Mouse (Mus musculus) neural tube, embryonic 13.5 days (tissue): ENCODE results near the gene Rbm20. TPM values are rescaled to one million over a fixed set of nuclear protein-coding genes. Genes with fewer than 3 reads are reported as not detected.

Source experiments
- ATAC-seq: fragments of 200-750 bp; cut with Nextera tagmentation; 2 replicates; pipeline ENCODE4 v1.8.0; 2017; ENCODE audit warnings: low read depth, mild to moderate bottlenecking, moderate TSS enrichment, moderate library complexity
- H3K27ac ChIP-seq: fragments of 300-500 bp; sonication (generic); replicated peaks from 2 replicates; pipeline ENCODE4 v1.5.1; 2015; ENCODE audit warnings: moderate library complexity, mild to moderate bottlenecking, inconsistent platforms
- H3K27me3 ChIP-seq: fragments of 300-500 bp; sonication (generic); 2 replicates; pipeline ENCODE4 v1.6.1; 2015; ENCODE audit warnings: mild to moderate bottlenecking, inconsistent platforms
- H3K36me3 ChIP-seq: fragments of 300-500 bp; sonication (generic); 2 replicates; pipeline ENCODE4 v1.6.1; 2015; ENCODE audit warnings: mild to moderate bottlenecking, inconsistent platforms
- H3K4me1 ChIP-seq: fragments of 300-500 bp; sonication (generic); replicated peaks from 2 replicates; pipeline ENCODE4 v1.6.1; 2015; ENCODE audit warnings: inconsistent platforms
- H3K4me2 ChIP-seq: fragments of 300-500 bp; sonication (generic); 2 replicates; pipeline ENCODE4 v1.6.1; 2015; ENCODE audit warnings: inconsistent platforms, mild to moderate bottlenecking, moderate library complexity
- H3K4me3 ChIP-seq: fragments of 300-500 bp; sonication (generic); 2 replicates; pipeline ENCODE4 v1.5.1; 2015; ENCODE audit warnings: mild to moderate bottlenecking, inconsistent platforms
- H3K9ac ChIP-seq: fragments of 300-500 bp; sonication (generic); 2 replicates; pipeline ENCODE4 v1.6.1; 2015; ENCODE audit warnings: moderate library complexity, mild to moderate bottlenecking, inconsistent platforms
- H3K9me3 ChIP-seq: fragments of 300-500 bp; sonication (generic); 2 replicates; pipeline ENCODE4 v1.6.1; 2016; ENCODE audit warnings: inconsistent platforms
- whole genome bisulfite sequencing: fragments of 180-500 bp; shearing (Covaris S2); methylation state at CpG from one replicate; pipeline ENCODE4 v1.1.7; 2015; 5-methylcytosine and 5-hydroxymethylcytosine counted together
- polyA plus RNA-seq: library from polyadenylated mRNA; unstranded; fragments of >200 nt; fragmentation: Nextera tagmentation; extraction: Ambion mirVana; gene quantifications from 2 replicates; pipeline ENCODE4 v1.2.1, GENCODE M21; 2015

The Rbm20 gene
- polyA plus RNA-seq, 1 experiment from 2014 or later = 0.47 TPM

DNA sequence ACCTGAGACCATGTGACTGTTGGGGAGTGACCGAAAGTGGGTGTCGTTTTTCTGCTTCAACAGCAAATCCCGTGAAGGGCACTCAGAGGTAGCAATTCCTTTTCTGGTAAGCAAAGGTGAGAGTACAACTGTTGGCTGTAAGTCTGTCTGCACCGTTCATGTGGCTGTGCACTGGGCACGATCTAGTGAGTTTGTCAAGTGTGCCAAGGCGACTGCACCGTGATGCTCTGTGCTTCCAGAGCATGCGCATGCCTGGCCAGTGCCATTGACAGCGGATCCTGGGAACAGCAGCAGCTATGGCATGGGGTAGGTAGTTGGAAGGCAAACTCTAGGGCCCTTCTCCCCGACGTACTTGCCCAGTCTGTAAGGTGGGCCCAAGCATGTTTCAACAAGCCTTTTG lies 49.6 kb downstream of the Rbm20 start:
- no peaks in the 10 kb centered on the region for H3K36me3 ChIP-seq
- H3K4me3 ChIP-seq = no peak overlapping the region
- H3K9me3 ChIP-seq = no peaks in the 10 kb centered on the region
- H3K27ac ChIP-seq = no peak overlapping the region
- no peak for ATAC-seq
- H3K4me2 ChIP-seq = no peak overlapping the region
- H3K27me3 ChIP-seq = no peaks in the 10 kb centered on the region
- WGBS = 79% methylated on average over 11 of the region's 11 CpGs
- H3K9ac ChIP-seq = no peak overlapping the region
- H3K4me1 ChIP-seq = peaks cover 6% of the 10 kb centered on the region; the same call in 1 of the 2 replicates

DNA sequence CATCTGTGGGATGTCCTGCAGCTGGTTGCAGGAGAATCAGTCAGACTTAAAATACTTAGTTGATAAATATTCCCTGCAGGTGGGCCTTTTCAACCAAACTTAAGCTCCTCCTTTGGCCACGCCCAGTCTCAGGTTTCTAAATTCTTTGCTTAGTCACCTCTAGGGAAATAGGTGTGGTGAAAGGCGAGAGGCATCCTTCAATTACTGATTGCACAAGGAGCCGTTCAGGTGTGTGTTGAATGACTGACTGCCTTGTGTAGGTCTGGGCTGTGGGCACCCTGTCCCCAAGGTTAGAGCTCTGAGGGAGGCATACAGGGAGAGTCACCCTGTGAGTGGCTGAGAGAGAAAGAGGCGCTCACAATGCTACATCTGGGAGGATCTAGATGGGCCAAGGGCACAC lies 50.2 kb downstream of the Rbm20 start:
- Histone ChIP-seq H3K4me3 (no peak overlapping the region), H3K27me3 (no peaks in the 10 kb centered on the region), H3K27ac (no peak overlapping the region), H3K4me2 (no peak overlapping the region), H3K9me3 (no peaks in the 10 kb centered on the region), H3K9ac (no peak overlapping the region), H3K36me3 (no peaks in the 10 kb centered on the region), H3K4me1 (peaks cover 10% of the 10 kb centered on the region; the same call in 1 of the 2 replicates)
- 72% methylated on average over 4 of the region's 4 CpGs for WGBS
- ATAC-seq = no peak

DNA sequence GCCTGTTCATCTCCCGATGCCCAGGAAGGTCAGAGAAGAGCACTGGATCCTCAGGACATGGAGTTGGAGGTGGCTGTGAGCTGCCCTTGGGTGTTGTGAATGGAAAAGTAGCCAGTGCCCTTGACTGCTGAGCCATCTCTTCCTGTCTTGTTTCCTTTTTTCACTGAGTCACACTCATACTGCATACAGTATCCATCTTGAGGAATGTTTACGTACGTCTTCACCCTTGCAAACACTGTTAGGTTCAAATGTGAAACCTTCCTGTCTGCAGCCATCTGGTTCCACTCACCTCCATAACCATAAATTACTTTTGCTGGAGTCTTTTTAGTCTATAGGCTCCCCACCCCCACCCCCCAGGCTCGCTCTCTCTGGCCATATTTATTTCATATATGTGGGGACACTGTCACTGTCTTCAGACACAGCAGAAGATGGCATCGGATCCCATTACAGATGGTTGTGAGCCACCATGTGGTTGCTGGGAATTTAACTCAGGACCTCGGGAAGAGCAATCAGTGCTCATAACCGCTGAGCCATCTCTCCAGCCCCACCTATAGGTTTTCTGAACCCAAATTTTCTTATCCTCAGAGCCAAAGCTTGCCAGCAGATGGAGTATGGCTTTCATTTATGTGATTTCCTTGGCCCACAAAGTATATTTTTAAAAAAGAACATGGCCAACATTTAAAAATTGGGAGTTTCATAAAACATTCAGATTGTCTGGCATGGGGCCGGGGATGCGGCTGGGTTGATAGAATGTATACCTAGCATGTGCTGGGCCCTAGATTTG lies 51.0 kb downstream of the Rbm20 start:
- Histone ChIP-seq H3K27ac (no peak overlapping the region), H3K4me3 (no peak overlapping the region), H3K9me3 (no peaks in the 10 kb centered on the region), H3K9ac (no peak overlapping the region), H3K36me3 (no peaks in the 10 kb centered on the region), H3K4me2 (no peak overlapping the region), H3K27me3 (no peaks in the 10 kb centered on the region), H3K4me1 (peaks cover 10% of the 10 kb centered on the region; the same call in 1 of the 2 replicates)
- no peak for ATAC-seq
- WGBS = 76% methylated on average over 9 of the region's 9 CpGs

DNA sequence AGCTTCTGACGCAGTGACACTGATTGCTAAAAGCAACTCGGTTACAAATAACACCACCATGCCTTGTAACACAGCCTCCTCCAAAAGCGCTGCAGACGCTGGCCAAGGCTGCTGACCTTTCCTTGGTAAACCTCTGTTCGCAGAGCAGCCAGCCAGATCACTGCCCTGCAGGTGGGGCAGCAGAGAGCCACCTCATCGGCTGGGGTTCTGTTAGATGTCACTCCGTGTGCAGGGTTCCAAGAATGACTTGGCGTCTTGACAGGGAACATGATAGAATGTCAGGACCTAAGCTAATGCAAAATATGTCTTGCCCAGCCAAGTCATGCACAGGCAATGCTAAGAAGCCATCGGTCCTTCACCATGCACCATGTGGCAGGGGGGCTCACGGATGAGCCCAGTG lies 52.8 kb downstream of the Rbm20 start:
- Histone ChIP-seq H3K36me3 (no peaks in the 10 kb centered on the region), H3K4me3 (no peak overlapping the region), H3K9me3 (no peaks in the 10 kb centered on the region), H3K4me1 (peaks cover 10% of the 10 kb centered on the region; the same call in 1 of the 2 replicates), H3K27ac (no peak overlapping the region), H3K4me2 (no peak overlapping the region), H3K27me3 (no peaks in the 10 kb centered on the region), H3K9ac (no peak overlapping the region)
- ATAC-seq = no peak
- WGBS = 79% methylated on average over 10 of the region's 10 CpGs

DNA sequence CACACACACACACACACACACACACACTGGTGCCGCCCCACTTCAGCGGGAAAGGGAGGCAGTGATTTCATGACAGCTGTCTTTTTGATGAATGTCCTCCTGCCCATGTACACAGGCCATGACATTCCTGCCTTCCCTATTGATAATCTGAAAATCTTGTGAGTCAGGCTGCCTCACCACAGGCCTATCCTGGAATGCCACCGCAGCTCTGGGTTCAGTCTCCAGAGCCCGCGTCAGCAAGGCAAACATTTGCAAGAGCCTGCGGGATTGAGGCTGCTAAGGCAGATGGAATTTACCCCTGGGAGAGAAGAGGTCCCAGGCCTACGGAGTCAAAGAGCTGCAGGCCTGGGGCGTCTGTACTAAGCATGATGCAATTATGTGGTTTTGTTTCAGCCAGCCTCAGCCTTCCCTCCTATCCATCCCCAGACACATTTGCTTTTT lies 54.7 kb downstream of the Rbm20 start:
- Histone ChIP-seq H3K4me2 (no peak overlapping the region), H3K9ac (no peak overlapping the region), H3K4me3 (no peak overlapping the region), H3K4me1 (peaks cover 6% of the 10 kb centered on the region; the same call in 1 of the 2 replicates), H3K27ac (no peak overlapping the region), H3K9me3 (no peaks in the 10 kb centered on the region), H3K27me3 (no peaks in the 10 kb centered on the region), H3K36me3 (no peaks in the 10 kb centered on the region)
- no peak for ATAC-seq
- WGBS = 59% methylated on average over 8 of the region's 8 CpGs

DNA sequence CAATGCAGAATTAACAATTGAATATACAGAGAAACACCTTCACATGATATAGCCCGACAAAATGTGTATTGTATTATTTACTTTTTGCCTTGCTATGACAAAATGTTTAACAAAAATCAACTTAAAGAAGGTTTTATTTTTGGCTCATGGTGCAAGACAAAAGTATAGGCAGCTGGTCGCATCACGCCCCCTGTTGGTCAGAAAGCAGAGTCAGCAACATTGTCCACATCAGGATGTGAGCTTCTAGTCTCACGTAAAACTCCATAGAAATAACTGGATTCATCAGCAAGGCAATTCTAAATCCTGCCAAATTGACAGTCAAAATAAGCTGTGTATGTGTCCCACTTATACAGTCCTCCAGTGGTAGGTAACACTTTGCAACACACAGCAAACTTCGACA lies 57.7 kb downstream of the Rbm20 start:
- Histone ChIP-seq H3K4me1 (peaks cover 6% of the 10 kb centered on the region; the same call in 1 of the 2 replicates), H3K9me3 (no peaks in the 10 kb centered on the region), H3K27me3 (no peaks in the 10 kb centered on the region), H3K4me2 (no peak overlapping the region), H3K4me3 (no peak overlapping the region), H3K36me3 (no peaks in the 10 kb centered on the region), H3K27ac (no peak overlapping the region), H3K9ac (no peak overlapping the region)
- ATAC-seq = no peak
- WGBS = 58% methylated on average over 5 of the region's 5 CpGs

DNA sequence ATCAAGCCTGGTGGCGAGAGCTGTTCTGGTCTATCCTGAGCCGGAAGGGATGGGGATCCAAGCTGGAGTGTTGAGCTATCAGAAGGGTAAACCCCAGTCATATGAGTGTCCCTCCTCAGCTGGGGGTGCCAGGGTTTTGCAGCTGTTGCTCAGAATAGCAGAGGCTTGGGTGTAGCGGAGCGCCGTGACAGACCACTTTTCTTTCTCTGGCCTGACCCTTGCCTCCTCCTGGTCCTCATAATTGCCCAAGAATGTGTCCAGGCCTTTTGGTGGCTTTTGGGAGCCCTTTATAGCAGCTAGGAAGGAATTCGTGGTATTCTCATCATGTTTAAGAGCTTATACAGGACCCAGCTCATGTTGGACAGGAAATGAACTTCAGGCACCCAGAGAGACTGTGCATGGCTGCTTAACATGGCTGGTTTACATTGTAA lies 61.6 kb downstream of the Rbm20 start:
- WGBS = 61% methylated on average over 6 of the region's 6 CpGs
- no peak overlapping the region for H3K4me2 ChIP-seq

DNA sequence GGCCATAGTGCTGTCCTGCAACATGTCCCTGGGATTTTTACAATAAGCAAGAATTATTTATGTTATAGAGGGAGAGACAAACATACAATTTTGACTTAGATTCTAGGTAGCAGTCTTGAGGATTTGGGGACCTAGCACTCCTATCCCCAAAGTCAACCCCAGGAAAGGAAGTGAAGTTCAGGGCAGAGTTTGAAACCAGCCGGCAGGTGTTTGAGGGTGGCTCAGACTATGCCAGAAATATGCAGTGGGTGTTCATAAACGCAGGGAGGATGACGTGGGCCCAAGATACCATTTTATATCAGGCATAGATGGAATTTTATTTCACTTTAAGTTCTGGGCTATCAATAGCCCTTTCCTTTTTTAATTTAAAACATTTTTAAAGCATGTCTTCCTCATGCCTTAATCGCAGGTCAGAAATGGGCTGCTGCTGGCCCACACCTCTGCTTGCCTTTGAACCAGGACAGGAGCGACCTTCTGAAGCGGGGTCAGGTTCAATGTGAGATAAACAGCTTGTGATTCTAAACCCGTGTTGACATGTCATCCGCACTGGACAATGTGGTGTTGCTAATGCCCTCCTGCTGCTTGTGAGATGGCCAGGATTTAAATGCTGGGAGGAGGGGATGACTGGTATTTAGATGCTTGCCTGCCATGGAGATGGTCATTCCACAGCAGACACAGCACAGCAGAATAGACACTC lies 62.6 kb downstream of the Rbm20 start:
- H3K4me2 ChIP-seq = no peak overlapping the region
- no peak overlapping the region for H3K27ac ChIP-seq
- H3K36me3 ChIP-seq = no peaks in the 10 kb centered on the region
- no peaks in the 10 kb centered on the region for H3K4me1 ChIP-seq
- H3K9ac ChIP-seq = no peak overlapping the region; the same call in 1 of the 2 replicates
- no peak for ATAC-seq
- no peak overlapping the region for H3K4me3 ChIP-seq
- no peaks in the 10 kb centered on the region for H3K27me3 ChIP-seq
- 65% methylated on average over 8 of the region's 8 CpGs for WGBS
- no peaks in the 10 kb centered on the region for H3K9me3 ChIP-seq

More for the DNA sequence above, 61.6 kb downstream of the Rbm20 start:
- no peaks in the 10 kb centered on the region for H3K27me3 ChIP-seq
- no peaks in the 10 kb centered on the region for H3K9me3 ChIP-seq
- H3K4me1 ChIP-seq = no peaks in the 10 kb centered on the region
- H3K9ac ChIP-seq = no peak overlapping the region
- no peak for ATAC-seq
- no peak overlapping the region for H3K27ac ChIP-seq
- no peaks in the 10 kb centered on the region for H3K36me3 ChIP-seq
- no peak overlapping the region for H3K4me3 ChIP-seq

DNA sequence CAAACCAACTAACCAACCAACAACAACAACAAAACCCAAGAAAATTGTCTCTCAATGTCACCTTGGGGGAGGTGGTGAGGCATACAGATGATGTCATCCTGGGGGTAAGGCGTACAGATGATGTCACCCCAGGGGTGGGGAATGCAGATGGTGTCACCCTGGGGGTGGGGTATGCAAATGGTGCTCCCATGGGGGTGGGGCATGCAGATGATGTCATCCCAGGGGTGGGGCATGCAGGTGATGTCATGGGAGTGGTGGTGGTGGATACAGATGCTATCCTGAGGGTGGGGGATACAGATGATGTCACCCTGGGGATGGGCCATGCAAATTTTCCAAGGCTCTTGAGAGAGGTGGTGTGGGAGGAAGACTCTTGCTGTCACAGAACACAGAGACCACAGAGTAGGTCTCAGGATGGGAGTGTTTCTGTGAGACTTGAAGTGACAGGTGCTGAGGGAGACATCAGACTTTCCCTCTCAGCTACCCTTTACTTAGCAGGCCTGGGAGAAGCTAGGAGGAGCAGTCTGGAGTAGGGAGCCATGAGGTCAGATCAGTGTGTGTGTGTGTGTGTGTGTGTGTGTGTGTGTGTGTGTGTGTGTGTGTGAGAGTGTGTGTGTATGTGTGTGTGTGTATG lies 63.8 kb downstream of the Rbm20 start:
- no peak overlapping the region for H3K9ac ChIP-seq
- no peak for ATAC-seq
- H3K36me3 ChIP-seq = no peaks in the 10 kb centered on the region
- H3K9me3 ChIP-seq = no peaks in the 10 kb centered on the region
- no peaks in the 10 kb centered on the region for H3K4me1 ChIP-seq
- 64% methylated on average over 1 of the region's 1 CpGs for WGBS
- no peak overlapping the region for H3K4me2 ChIP-seq
- H3K27me3 ChIP-seq = no peaks in the 10 kb centered on the region
- no peak overlapping the region for H3K27ac ChIP-seq
- H3K4me3 ChIP-seq = no peak overlapping the region

DNA sequence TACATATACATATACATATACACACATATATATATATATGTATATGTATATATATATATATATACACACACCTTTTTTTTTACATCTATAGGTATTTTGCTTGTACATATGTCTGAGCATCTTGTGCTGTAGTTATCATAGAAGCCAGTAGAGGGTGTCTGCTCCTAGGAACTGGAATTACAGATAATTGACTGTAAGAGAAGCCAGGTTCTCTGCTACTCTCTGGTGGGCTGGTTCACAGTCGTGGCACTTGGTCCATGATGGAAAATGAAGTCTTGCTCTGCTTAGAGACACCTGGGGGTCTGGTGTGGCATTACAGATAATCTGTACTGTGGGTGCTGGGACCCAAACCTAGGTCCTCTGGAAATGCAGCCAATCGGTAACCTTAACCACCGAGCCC lies 64.8 kb downstream of the Rbm20 start:
- no peaks in the 10 kb centered on the region for H3K4me1 ChIP-seq
- H3K9me3 ChIP-seq = no peaks in the 10 kb centered on the region
- no peak overlapping the region for H3K27ac ChIP-seq
- H3K4me2 ChIP-seq = no peak overlapping the region
- no peaks in the 10 kb centered on the region for H3K27me3 ChIP-seq
- no peaks in the 10 kb centered on the region for H3K36me3 ChIP-seq
- no peak for ATAC-seq
- WGBS = 68% methylated on average over 3 of the region's 3 CpGs
- no peak overlapping the region for H3K9ac ChIP-seq
- H3K4me3 ChIP-seq = no peak overlapping the region

DNA sequence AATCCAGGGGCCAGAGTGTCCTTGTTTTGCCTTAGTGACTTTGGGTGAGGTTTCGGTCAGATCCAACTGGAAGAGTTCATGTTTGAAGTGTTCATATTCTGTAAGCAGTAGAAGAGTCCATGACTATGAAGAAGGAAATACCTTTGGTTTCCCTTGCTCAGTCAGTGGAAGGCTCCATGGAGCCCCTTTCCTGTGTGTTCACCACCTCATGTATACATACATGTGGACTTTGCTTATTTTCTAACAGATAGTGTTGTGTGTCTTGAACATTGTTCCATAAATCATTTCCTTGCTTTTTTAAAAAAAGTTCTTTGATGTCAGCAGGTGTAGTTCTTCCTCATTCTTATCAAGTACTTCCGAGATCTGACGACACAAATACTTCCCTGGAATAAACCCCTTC lies 68.2 kb downstream of the Rbm20 start:
- H3K4me1 ChIP-seq = peaks cover 9% of the 10 kb centered on the region
- no peak overlapping the region for H3K4me2 ChIP-seq
- no peak overlapping the region for H3K27ac ChIP-seq
- H3K36me3 ChIP-seq = no peaks in the 10 kb centered on the region
- no peaks in the 10 kb centered on the region for H3K9me3 ChIP-seq
- no peaks in the 10 kb centered on the region for H3K27me3 ChIP-seq
- H3K9ac ChIP-seq = no peak overlapping the region
- ATAC-seq = no peak
- no peak overlapping the region for H3K4me3 ChIP-seq
- WGBS = 92% methylated on average over 3 of the region's 3 CpGs

DNA sequence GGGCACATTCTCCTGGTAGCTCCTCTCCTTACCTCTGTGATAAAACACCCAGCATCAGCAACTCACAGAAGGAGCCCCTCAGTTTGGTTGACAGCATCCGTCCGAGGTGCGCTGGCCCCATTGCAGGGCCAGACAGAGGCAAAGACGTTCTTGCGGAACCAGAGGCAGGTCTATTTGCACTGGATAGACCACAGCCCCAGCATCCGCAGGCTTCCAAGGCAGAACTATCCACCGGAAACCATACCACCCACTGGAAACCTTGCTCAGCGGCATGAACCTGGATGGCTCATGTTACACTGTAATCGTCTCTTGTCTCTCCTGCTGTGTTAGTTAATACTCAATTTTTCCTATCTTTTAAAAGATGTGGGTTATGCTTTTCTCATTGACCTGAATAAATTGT lies 69.0 kb downstream of the Rbm20 start:
- H3K27me3 ChIP-seq = no peaks in the 10 kb centered on the region
- peaks cover 9% of the 10 kb centered on the region for H3K4me1 ChIP-seq
- H3K4me2 ChIP-seq = no peak overlapping the region
- H3K9ac ChIP-seq = no peak overlapping the region
- no peaks in the 10 kb centered on the region for H3K9me3 ChIP-seq
- H3K36me3 ChIP-seq = no peaks in the 10 kb centered on the region
- ATAC-seq = no peak
- 76% methylated on average over 9 of the region's 9 CpGs for WGBS
- no peak overlapping the region for H3K4me3 ChIP-seq
- H3K27ac ChIP-seq = no peak overlapping the region
